Mouse (Mus musculus) intestine, postnatal 0 days (tissue): Measurements from ENCODE around the gene Nufip2. TPM values are rescaled to one million over a fixed set of nuclear protein-coding genes. Genes with fewer than 3 reads are reported as not detected.

ENCODE experiments used
- ATAC-seq: fragments of 200-750 bp; cut with Nextera tagmentation; 2 replicates; pipeline ENCODE4 v1.8.0; 2017; ENCODE audit warnings: mild to moderate bottlenecking, moderate TSS enrichment, moderate library complexity
- H3K27ac ChIP-seq: fragments of 300-500 bp; sonication (generic); 2 replicates; pipeline ENCODE4 v1.5.1; 2014; ENCODE audit warnings: mild to moderate bottlenecking, low read depth, low read length, moderate library complexity
- H3K27me3 ChIP-seq: fragments of 300-500 bp; sonication (generic); replicated peaks from 2 replicates; pipeline ENCODE4 v1.6.1; 2014; ENCODE audit warnings: low read length, mixed read lengths; ENCODE audit not compliant: control insufficient read depth, insufficient read depth
- H3K36me3 ChIP-seq: fragments of 300-500 bp; sonication (generic); 2 replicates; pipeline ENCODE4 v1.6.1; 2014; ENCODE audit warnings: mild to moderate bottlenecking, moderate library complexity; ENCODE audit not compliant: control insufficient read depth, insufficient read depth
- H3K4me1 ChIP-seq: fragments of 300-500 bp; sonication (generic); replicated peaks from 2 replicates; pipeline ENCODE4 v1.6.1; 2014; ENCODE audit warnings: antibody characterized with exemption, low read length, mixed read lengths; ENCODE audit not compliant: control insufficient read depth, insufficient read depth
- H3K4me2 ChIP-seq: fragments of 300-500 bp; sonication (generic); replicated peaks from 2 replicates; pipeline ENCODE4 v1.6.1; 2014; ENCODE audit warnings: low read depth, mild to moderate bottlenecking, moderate library complexity
- H3K4me3 ChIP-seq: fragments of 300-500 bp; sonication (generic); 2 replicates; pipeline ENCODE4 v1.5.1; 2014; ENCODE audit warnings: low read depth, low read length
- H3K9ac ChIP-seq: fragments of 300-500 bp; sonication (generic); 2 replicates; pipeline ENCODE4 v1.6.1; 2014; ENCODE audit warnings: mild to moderate bottlenecking, low read depth, low read length
- H3K9me3 ChIP-seq: fragments of 300-500 bp; sonication (generic); 2 replicates; pipeline ENCODE4 v1.6.1; 2016; ENCODE audit warnings: mixed run types; ENCODE audit not compliant: control insufficient read depth
- CTCF ChIP-seq: sonication (generic); IDR thresholded peaks from 2 replicates; pipeline ENCODE4 v1.5.1; 2016; ENCODE audit warnings: low read depth, mild to moderate bottlenecking, control low read depth, antibody characterized with exemption, moderate library complexity
- WGBS: fragments of 180-500 bp; shearing (Covaris S2); extraction: QIAGEN DNeasy Blood & Tissue Kit; methylation state at CpG from one replicate; pipeline ENCODE4 v1.1.7; 2014; 5-methylcytosine and 5-hydroxymethylcytosine counted together
- polyA plus RNA-seq: library from polyadenylated mRNA; unstranded; fragments of >200 nt; fragmentation: Nextera tagmentation; extraction: Ambion mirVana; gene quantifications from 2 replicates; pipeline ENCODE4 v1.2.1, GENCODE M21; 2015

Nufip2 gene
- polyA plus RNA-seq, 1 experiment from 2014 or later, result 4.6 TPM

DNA sequence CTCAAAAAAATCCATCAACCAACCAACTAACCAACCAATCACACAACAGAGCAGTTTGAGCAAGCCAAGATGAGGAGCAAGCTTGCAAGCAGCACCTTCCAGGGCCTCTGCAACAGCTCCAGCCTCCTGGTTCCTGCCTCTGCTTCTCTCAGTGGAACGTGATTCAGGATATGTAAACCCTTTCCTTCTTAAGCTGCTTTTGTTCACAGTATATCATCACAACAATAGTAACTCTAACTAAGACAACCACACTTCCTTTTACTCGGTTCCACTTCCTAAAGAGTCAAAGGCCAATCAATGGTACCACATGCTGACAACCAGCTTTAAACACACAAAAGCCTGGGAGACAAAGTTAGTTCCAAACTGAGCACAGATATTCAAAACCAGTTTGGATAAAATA is 5.9 kb upstream of the Nufip2 start:
- no peaks in the 10 kb centered on the region for H3K9me3 ChIP-seq
- 42% methylated on average over 2 of the region's 2 CpGs for WGBS
- H3K9ac ChIP-seq, result no peak overlapping the region
- no peaks in the 10 kb centered on the region for H3K27me3 ChIP-seq
- TF ChIP-seq CTCF, result no peak
- H3K4me1 ChIP-seq, result no peaks in the 10 kb centered on the region
- no peak overlapping the region for H3K4me3 ChIP-seq
- H3K36me3 ChIP-seq, result no peaks in the 10 kb centered on the region
- no peak overlapping the region for H3K27ac ChIP-seq
- ATAC-seq, result no peak
- H3K4me2 ChIP-seq, result no peak overlapping the region

DNA sequence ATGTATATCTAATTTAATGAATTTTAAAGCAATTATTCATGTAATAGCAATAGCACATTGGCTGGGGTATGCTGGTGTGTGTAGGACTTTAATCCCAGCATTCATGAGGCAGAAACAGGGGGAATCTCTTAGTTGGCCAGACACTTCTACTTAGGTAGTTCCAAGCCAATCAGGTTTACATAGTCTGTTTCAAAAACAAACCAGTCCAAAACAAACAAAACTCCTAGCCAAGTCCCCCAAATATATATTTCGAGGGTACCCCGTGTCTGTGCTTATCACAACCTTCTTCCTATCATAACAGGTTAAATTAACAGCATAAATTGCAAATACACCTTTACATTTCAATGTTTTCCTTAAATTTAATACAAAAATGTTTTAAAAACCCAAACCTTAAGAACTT is 1.1 kb upstream of the Nufip2 start:
- Histone ChIP-seq H3K4me1 (no peaks in the 10 kb centered on the region), H3K36me3 (no peaks in the 10 kb centered on the region), H3K4me3 (peak overlapping the region; percentile 98; the same call in 1 of the 2 replicates), H3K4me2 (peak overlapping the region; percentile 60; the same call in 1 of the 2 replicates), H3K27me3 (no peaks in the 10 kb centered on the region), H3K9me3 (no peaks in the 10 kb centered on the region), H3K9ac (no peak overlapping the region), H3K27ac (no peak overlapping the region)
- no peak for ATAC-seq
- TF ChIP-seq CTCF, result no peak
- 56% methylated on average over 2 of the region's 2 CpGs for WGBS

DNA sequence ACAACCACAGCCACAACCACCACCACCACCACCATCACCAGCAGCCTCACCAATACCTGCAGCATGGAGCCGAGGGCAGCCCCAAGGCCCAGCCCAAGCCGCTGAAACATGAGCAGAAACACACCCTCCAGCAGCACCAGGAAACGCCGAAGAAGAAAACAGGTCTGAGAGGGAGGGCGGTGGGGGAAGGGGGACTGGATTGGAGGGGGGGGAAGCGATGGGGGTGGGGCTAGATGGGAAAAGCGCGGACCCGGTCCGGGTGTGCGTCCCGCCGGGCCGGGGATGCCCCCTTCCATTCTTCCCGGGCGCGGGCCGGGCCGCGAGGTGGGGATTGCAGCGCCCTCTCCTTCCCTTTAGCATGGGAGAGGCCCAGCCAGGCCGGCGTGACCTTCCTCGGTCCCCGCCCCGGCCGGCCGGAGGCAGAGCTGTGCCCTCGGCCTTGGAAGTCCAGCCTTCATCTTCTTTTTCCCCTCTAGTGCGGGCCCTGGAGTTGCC is 438 bp downstream of the Nufip2 start:
- peak overlapping the region; percentile 91 for H3K9ac ChIP-seq
- peak overlapping the region; percentile 60 for H3K4me2 ChIP-seq
- no peaks in the 10 kb centered on the region for H3K27me3 ChIP-seq
- H3K27ac ChIP-seq, result peak overlapping the region; percentile 100
- 0% methylated on average over 30 of the region's 30 CpGs for WGBS
- TF ChIP-seq CTCF, result no peak
- peak; percentile 57 for ATAC-seq
- H3K9me3 ChIP-seq, result no peaks in the 10 kb centered on the region
- peak overlapping the region; percentile 98 for H3K4me3 ChIP-seq
- H3K36me3 ChIP-seq, result no peaks in the 10 kb centered on the region
- H3K4me1 ChIP-seq, result no peaks in the 10 kb centered on the region

DNA sequence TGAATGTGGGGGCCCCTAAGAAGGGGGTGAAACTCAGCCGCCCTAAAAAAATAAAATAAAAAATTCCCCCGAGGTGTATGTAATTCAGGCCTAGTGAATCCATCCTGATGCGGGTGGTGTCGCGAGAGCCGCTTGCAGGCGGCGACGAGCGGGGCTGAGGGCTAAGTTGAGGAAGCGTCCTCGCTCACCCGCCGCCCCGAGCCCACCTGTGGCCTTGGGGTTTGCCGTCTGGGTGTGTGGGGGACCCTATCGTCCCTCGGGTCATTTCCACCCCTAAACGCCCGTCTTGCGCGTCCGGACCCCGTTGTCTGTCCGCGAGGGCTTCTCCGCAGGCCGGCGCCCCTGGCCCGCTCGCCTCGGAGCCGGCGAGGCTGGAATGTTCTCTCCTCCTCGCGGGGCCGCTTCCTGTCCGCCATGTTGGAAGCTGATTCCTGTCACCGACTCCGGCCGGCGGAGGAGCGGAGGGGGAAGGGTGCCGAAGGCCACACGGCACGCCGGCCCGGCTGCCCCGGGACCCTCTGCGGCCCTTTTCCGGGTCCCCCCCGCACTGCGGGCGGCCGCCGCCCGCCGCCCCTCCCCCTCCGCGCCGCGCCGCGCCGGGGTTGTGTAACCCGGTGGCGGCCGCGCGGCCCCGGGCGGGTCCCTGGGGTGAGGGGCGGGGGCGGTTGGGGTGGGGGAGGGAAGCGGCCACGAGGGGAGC is 1.0 kb downstream of the Nufip2 start:
- Histone ChIP-seq H3K36me3 (peaks cover 1% of the 10 kb centered on the region; the same call in 1 of the 2 replicates), H3K4me3 (peak overlapping the region; percentile 98), H3K9me3 (no peaks in the 10 kb centered on the region), H3K27me3 (no peaks in the 10 kb centered on the region), H3K27ac (peak overlapping the region; percentile 100), H3K4me2 (peak overlapping the region; percentile 60), H3K4me1 (no peaks in the 10 kb centered on the region), H3K9ac (peak overlapping the region; percentile 91)
- TF ChIP-seq CTCF, result 0 out of 2 replicates have a peak, but pooled peaks have one; percentile 1
- peak; percentile 29 for ATAC-seq
- under 1% methylated on average over 62 of the region's 76 CpGs for WGBS

DNA sequence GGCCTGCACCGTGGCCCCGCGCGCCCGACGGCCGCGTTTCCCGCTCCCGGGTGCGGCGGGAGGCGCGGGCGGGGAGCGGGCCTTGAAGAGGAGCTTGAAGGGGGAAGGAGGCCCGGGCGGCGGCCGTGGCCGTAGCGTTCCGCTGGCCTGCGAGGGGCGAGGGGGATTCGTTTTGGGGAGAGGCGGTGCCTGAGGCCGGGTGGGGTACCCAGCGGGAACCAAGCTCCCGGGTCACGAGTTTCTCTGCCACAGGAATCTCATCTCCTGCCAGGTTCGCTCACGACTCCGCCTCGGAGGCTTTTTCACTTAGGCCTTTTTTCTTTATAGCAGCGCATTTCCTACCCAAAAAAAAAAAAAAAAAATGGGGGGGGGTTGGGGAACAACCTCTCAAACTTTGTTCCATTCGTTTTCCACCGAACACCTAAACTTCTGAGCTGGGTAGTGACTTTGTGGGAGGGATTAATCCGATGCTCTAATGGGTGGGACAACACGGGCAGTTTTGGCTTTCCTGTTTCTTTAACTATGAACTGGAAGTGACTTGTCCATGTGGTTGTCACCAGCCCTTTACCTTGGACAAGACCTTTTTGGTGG is 1.7 kb downstream of the Nufip2 start:
- Histone ChIP-seq H3K36me3 (peaks cover 8% of the 10 kb centered on the region), H3K9me3 (no peaks in the 10 kb centered on the region), H3K9ac (peak overlapping the region; percentile 91), H3K4me3 (peak overlapping the region; percentile 98), H3K4me1 (no peaks in the 10 kb centered on the region), H3K27ac (peak overlapping the region; percentile 100), H3K4me2 (peak overlapping the region; percentile 60), H3K27me3 (no peaks in the 10 kb centered on the region)
- no peak for TF ChIP-seq CTCF
- under 1% methylated on average over 38 of the region's 40 CpGs for WGBS
- no peak for ATAC-seq

DNA sequence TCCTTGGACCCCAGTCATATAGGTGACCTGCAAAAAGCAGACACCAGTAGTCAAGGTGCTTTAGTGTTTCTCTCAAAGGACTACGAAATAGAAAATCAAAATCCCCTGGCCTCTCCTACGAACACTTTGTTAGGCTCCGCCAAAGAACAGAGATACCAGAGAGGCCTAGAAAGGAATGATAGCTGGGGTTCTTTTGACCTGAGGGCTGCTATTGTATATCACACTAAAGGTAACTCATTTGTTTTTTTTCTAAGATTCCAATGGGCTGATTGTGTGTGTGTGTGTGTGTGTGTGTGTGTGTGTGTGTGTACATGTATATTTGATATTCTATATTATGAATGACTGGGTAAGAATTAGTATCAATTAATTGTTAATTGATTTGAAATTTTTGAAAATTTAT is 7.1 kb downstream of the Nufip2 start:
- Histone ChIP-seq H3K9me3 (no peaks in the 10 kb centered on the region), H3K27me3 (no peaks in the 10 kb centered on the region), H3K4me1 (no peaks in the 10 kb centered on the region), H3K9ac (no peak overlapping the region), H3K4me2 (no peak overlapping the region), H3K36me3 (peaks cover 32% of the 10 kb centered on the region), H3K27ac (no peak overlapping the region; the same call in 1 of the 2 replicates), H3K4me3 (no peak overlapping the region)
- ATAC-seq, result no peak
- TF ChIP-seq CTCF, result no peak
- 72% methylated on average over 3 of the region's 3 CpGs for WGBS
